Mouse (Mus musculus) gastrocnemius, postnatal 10 days (tissue): Measurements from ENCODE around the gene Gm14698. TPM values are rescaled to one million over a fixed set of nuclear protein-coding genes. Genes with fewer than 3 reads are reported as not detected.
"Not testable (repeated sequence)": the region's sequence is repeated elsewhere in the genome, so short reads cannot be mapped to it uniquely, and the experiment has no call there.

Experiments used
- DNase-seq: peaks from one replicate; pipeline ENCODE4 v3.0.0; 2021; ENCODE audit warnings: mixed read lengths
- long read RNA-seq, 2 experiments: library from polyadenylated mRNA; stranded (forward); transcript quantifications; one replicate each; pipeline ENCODE4 v2.0.0; 2021
- total RNA-seq, 2 experiments: library from RNA; stranded (reverse); gene quantifications; 2 replicates each; pipeline ENCODE4 v1.2.3; 2021

The Gm14698 gene
- 1 to 10 TPM; 3.8 to 3.9 TPM for total RNA-seq
- long read RNA-seq, experiment 1, full-length matches to known transcripts = 21 of 21 reads
- long read RNA-seq, experiment 1, partial matches to known transcripts = 0 of 21 reads
- long read RNA-seq, experiment 1, other reads (novel, unspliced or antisense) = 0 of 21 reads
- long read RNA-seq, experiment 2, full-length matches to known transcripts = 19 of 19 reads
- long read RNA-seq, experiment 2, partial matches to known transcripts = 0 of 19 reads
- long read RNA-seq, experiment 2, other reads (novel, unspliced or antisense) = 0 of 19 reads

DNA sequence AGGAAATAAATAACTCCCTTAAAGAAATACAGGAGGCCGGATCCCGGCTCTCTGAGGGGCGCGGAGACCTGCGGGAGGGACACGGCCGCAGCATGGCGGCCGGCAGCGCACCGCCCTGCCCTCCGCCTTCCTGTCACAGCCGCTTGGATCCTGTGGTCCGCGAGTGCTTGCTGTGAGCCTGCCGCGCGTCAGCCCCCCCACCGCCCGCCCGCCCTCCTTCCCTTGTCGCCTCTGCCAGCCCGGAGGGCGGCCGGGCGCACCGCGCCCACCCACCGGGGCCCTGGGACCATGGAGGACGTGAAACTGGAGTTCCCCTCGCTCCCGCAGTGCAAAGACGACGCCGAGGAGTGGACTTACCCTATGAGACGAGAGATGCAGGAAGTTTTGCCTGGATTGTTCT lies at the start of gene Gm14698:
Gene Gm14698 (plus strand): TSS at position 35 of the 400 bp plus-strand sequence.
- DNase-seq = peak; percentile 3

DNA sequence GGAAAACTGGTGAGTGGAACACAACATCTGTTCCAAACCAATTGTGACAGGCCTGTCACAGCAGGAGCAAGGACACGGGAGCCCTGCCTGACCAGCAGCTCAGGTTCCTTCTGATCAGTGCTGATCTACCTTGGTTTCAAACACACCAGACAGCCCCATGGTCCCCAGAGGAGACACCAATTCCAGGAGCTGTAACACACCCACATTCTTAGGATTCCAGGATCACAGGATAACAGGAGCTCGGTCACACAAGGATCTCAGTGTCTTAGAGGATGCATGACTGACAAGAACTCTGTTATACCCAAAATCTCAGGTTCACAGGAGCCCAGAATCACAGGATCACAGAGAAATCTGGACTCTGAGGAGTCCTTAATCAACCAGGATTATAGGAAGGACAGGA lies 444 bp upstream of the Gm14698 start:
- DNase-seq = not testable (repeated sequence)

DNA sequence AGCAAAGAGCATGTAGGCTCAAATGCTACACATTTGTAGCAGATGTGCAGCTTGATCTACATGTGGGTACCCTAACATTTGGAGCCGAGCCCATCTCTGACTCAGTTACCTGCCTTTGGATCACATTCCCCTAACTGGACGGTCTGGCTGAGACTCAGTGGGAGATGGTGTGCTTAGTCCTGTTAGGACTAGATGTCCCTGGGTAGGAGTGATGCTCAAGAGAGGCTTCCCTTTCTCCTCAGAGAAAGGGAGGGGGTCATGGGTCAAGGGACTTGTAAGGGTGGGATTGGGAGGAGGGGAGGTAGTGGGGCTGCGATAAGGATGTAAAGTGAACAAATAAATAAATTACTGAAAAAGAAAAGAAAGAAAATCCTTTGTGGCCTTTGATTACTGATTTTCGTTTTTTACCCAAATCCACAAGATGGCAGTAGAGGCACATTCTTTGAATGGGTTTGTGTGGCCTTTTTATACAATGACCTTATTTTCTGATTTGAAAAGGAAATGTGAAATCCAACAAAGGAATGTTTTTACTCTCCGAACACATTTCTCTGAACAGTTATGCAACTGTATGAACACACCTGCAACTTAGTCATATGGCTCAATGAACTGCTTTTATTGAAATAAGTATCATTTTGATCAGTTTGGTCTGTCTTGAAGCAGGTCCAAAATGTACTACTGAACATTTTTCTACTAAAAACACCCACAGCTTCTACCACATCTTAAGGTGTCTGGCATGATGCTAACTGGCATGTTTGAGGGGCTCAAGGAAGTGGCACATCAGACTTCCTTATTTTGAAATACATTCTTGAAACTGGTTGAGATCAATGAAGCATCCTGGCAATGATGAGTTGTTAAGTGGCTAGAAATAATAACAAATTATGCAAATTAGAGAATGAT lies 18.9 kb downstream of the Gm14698 start:
- no peak for DNase-seq

DNA sequence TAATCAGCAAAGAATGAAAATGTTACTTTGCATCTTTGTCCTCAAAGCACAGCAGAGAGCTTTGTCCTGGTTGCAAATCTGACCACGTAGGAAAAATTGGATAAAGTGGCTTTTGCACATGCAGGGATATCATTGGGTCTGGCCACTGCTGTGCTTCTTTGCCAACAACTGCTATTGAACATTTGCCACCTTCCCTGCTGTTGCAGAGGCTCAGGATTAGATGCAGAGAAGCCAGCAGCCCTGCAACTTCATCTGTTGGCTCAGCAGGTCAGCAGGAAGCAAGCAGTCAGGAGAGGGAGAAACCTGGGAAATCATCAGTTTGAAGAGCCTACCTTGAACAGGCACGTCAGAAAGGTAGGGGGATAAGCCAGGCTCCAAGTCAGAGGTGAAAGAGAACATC lies 44.3 kb downstream of the Gm14698 start:
- no peak for DNase-seq

Other genes with a start within 250 kb of the Gm14698 start
- 10 to 100 TPM; 18.5 to 24.5 TPM for gene Fmr1, start 142.6 kb upstream of the Gm14698 start, total RNA-seq
- gene Fmr1nb, start 59.3 kb upstream of the Gm14698 start, total RNA-seq = not detected
- not detected for gene Gm6812, start 72.0 kb downstream of the Gm14698 start, total RNA-seq